Mouse (Mus musculus) lung, embryonic 15.5 days (tissue): Measurements from ENCODE around the gene Gm10490. TPM values are rescaled to one million over a fixed set of nuclear protein-coding genes. Genes with fewer than 3 reads are reported as not detected.
"Not testable (repeated sequence)": the region's sequence is repeated elsewhere in the genome, so short reads cannot be mapped to it uniquely, and the experiment has no call there.

Source experiments
- ATAC-seq: fragments of 200-750 bp; cut with Nextera tagmentation; 2 replicates; pipeline ENCODE4 v1.8.0; 2017; ENCODE audit warnings: moderate number of reproducible peaks, borderline replicate concordance; ENCODE audit not compliant: low FRiP score, low TSS enrichment; ENCODE audit errors: extremely low read depth
- H3K27ac ChIP-seq: fragments of 300-500 bp; sonication (generic); 2 replicates; pipeline ENCODE4 v1.5.1; 2015; ENCODE audit warnings: moderate library complexity, mild to moderate bottlenecking, inconsistent platforms
- H3K27me3 ChIP-seq: fragments of 300-500 bp; sonication (generic); 2 replicates; pipeline ENCODE4 v1.6.1; 2015; ENCODE audit warnings: inconsistent platforms
- H3K36me3 ChIP-seq: fragments of 300-500 bp; sonication (generic); 2 replicates; pipeline ENCODE4 v1.6.1; 2015; ENCODE audit warnings: inconsistent platforms
- H3K4me1 ChIP-seq: fragments of 300-500 bp; sonication (generic); 2 replicates; pipeline ENCODE4 v1.6.1; 2015; ENCODE audit warnings: inconsistent platforms
- H3K4me2 ChIP-seq: fragments of 300-500 bp; sonication (generic); 2 replicates; pipeline ENCODE4 v1.6.1; 2015; ENCODE audit warnings: inconsistent platforms, mild to moderate bottlenecking, moderate library complexity
- H3K4me3 ChIP-seq: fragments of 300-500 bp; sonication (generic); 2 replicates; pipeline ENCODE4 v1.5.1; 2015; ENCODE audit warnings: mild to moderate bottlenecking, inconsistent platforms
- H3K9ac ChIP-seq: fragments of 300-500 bp; sonication (generic); 2 replicates; pipeline ENCODE4 v1.6.1; 2015; ENCODE audit warnings: inconsistent platforms
- H3K9me3 ChIP-seq: fragments of 300-500 bp; sonication (generic); 2 replicates; pipeline ENCODE4 v1.6.1; 2016; ENCODE audit warnings: inconsistent platforms
- WGBS: fragments of 180-500 bp; shearing (Covaris S2); methylation state at CpG from one replicate; pipeline ENCODE4 v1.1.7; 2015; 5-methylcytosine and 5-hydroxymethylcytosine counted together
- polyA plus RNA-seq: library from polyadenylated mRNA; unstranded; fragments of >200 nt; fragmentation: Nextera tagmentation; extraction: Ambion mirVana; gene quantifications from 2 replicates; pipeline ENCODE4 v1.2.1, GENCODE M21; 2015

Gene Gm10490
- not detected in 2 replicates for polyA plus RNA-seq

DNA sequence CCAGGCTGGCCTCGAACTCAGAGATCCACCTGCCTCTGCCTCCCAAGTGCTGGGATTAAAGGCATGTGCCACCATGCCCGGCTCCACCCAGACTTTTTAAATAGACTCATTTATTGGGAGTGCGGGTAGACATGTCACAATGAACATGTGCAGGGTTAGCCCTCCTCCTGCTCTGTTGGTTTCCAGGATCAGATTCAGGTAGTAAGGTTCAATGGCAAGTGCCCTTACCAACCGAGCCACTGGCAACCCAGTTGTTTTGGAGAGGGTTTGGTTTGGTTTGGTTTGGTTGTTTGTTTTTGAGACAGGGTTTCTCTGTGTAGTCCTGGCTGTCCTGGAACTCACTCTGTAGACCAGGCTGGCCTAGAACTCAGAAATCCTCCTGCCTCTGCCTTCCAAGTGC lies at the start of gene Gm10490:
TSS of gene Gm10490 (plus strand) at position 301 of the 400 bp plus-strand sequence.
- H3K36me3 ChIP-seq, H3K27me3 ChIP-seq, H3K4me1 ChIP-seq, ATAC-seq, H3K27ac ChIP-seq, H3K9ac ChIP-seq, H3K9me3 ChIP-seq, H3K4me2 ChIP-seq, H3K4me3 ChIP-seq: not testable (repeated sequence)
- WGBS = 85% methylated on average over 4 of the region's 4 CpGs

DNA sequence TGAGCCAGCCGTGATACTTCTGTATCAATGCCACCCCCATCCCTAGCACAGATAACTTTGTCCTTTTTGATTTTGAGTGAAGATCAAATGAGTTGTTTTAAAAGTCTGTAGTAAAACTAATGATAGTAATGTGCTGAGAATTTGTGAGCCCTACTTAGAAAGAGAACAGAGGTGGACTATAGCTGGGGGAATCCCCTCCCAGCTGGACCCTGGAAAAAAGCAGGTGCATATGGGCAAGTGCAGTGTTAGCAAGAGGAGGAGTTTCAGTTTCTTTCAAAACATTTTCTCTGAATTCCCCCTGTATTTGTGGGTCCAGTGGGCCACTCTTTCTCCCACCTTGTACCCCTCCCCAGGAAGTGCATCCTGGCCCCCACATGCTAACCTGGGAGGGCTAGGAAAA lies 46.2 kb upstream of the Gm10490 start:
- Histone ChIP-seq H3K9ac (no peak overlapping the region), H3K4me3 (no peak overlapping the region), H3K27ac (no peak overlapping the region), H3K9me3 (no peaks in the 10 kb centered on the region), H3K4me1 (no peaks in the 10 kb centered on the region), H3K4me2 (no peak overlapping the region), H3K27me3 (no peaks in the 10 kb centered on the region), H3K36me3 (no peaks in the 10 kb centered on the region)
- 81% methylated on average over 1 of the region's 1 CpGs for WGBS
- no peak for ATAC-seq

DNA sequence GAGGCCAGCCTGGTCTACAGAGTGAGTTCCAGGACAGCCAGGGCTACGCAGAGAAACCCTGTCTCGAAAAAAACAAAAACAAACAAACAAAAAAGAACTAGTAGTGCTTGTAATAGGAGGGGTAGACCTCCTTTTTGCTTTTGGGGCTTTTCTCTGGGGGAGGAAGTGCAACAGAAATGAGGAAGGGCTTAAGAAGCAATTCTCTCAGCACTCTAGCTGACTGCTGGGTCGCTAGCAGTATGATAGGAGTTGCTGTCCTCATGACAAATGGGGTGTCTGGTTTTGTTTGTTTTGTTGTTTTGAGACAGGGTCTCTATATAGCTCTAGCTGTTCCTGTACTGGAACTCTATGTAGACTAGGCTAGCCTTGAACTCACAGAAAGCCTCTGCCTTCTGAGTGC lies 44.8 kb upstream of the Gm10490 start:
- H3K4me2 ChIP-seq = no peak overlapping the region
- no peaks in the 10 kb centered on the region for H3K27me3 ChIP-seq
- no peak overlapping the region for H3K27ac ChIP-seq
- WGBS = 74% methylated on average over 3 of the region's 3 CpGs
- no peak overlapping the region for H3K9ac ChIP-seq
- H3K36me3 ChIP-seq = no peaks in the 10 kb centered on the region
- no peaks in the 10 kb centered on the region for H3K9me3 ChIP-seq
- no peaks in the 10 kb centered on the region for H3K4me1 ChIP-seq
- no peak overlapping the region for H3K4me3 ChIP-seq
- ATAC-seq = no peak

DNA sequence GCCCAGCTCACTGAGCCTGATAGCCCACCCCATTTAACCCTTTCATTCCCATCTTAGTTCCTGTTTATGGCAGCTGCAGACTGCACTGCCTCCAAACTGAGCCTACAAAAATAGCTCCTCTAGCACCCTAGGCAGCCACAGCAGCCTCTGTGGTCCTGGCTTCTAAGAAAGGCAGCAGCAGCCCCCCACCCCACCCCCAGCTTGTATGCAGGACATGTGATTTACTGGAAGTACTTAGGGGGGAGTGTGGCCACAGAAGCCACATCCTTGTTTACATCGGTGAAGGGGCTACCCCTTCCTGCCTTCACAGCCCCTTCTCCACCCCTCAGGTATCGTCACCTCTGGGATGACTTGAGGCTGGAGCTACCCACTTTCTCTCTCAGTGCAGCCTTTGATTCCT lies 44.0 kb upstream of the Gm10490 start:
- Histone ChIP-seq H3K27ac (no peak overlapping the region), H3K4me1 (no peaks in the 10 kb centered on the region), H3K36me3 (no peaks in the 10 kb centered on the region), H3K27me3 (no peaks in the 10 kb centered on the region), H3K9ac (no peak overlapping the region), H3K4me3 (no peak overlapping the region), H3K4me2 (no peak overlapping the region), H3K9me3 (no peaks in the 10 kb centered on the region)
- 51% methylated on average over 2 of the region's 2 CpGs for WGBS
- no peak for ATAC-seq

DNA sequence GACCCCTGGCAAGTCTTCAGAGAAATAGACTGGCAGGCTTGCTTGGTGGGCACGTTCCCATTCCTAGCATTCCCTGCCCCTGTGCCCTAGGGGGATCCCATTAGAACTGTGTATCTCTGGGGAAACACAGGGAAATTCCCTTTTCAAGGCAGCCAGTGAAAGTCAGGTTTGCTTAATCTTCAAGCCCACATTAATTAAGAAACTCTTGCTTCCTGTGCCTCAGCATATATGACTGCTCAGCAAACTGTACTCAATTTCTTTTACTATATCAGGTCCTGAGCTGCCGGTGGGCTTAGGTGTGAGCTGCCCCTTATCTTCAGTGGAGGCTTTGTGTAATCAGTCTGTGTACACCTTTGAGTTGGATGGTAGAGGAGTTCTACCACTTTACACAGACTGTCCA lies 43.6 kb upstream of the Gm10490 start:
- H3K27me3 ChIP-seq = no peaks in the 10 kb centered on the region
- H3K27ac ChIP-seq = no peak overlapping the region
- WGBS = 54% methylated on average over 2 of the region's 2 CpGs
- H3K4me2 ChIP-seq = no peak overlapping the region
- H3K9me3 ChIP-seq = no peaks in the 10 kb centered on the region
- H3K4me1 ChIP-seq = no peaks in the 10 kb centered on the region
- no peak overlapping the region for H3K9ac ChIP-seq
- ATAC-seq = no peak
- no peak overlapping the region for H3K4me3 ChIP-seq
- H3K36me3 ChIP-seq = no peaks in the 10 kb centered on the region

DNA sequence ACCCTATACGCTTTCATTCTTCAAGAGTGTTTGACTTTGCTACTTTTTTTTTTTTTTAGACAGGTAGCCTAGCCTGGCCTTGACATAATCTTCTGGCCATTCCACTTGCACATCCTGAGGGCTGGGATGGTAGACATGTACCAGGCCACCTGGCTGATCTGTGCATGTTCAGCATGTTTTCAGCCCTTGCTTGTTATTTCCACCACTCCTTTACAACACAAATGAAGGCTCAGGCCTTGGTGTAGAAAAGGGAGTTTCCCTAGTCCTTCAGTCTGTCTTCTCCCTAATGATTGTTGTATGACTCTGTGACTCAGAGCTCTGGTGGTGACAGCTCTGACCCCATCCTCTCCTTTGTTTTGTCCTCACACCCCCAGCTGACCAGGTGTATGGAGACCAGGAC lies 42.2 kb upstream of the Gm10490 start:
- H3K27ac ChIP-seq = no peak overlapping the region
- H3K27me3 ChIP-seq = no peaks in the 10 kb centered on the region
- H3K9me3 ChIP-seq = no peaks in the 10 kb centered on the region
- 63% methylated on average over 1 of the region's 1 CpGs for WGBS
- H3K4me3 ChIP-seq = no peak overlapping the region
- H3K4me2 ChIP-seq = no peak overlapping the region
- no peak for ATAC-seq
- peaks cover 10% of the 10 kb centered on the region; the same call in 1 of the 2 replicates for H3K36me3 ChIP-seq
- H3K9ac ChIP-seq = no peak overlapping the region
- no peaks in the 10 kb centered on the region for H3K4me1 ChIP-seq

DNA sequence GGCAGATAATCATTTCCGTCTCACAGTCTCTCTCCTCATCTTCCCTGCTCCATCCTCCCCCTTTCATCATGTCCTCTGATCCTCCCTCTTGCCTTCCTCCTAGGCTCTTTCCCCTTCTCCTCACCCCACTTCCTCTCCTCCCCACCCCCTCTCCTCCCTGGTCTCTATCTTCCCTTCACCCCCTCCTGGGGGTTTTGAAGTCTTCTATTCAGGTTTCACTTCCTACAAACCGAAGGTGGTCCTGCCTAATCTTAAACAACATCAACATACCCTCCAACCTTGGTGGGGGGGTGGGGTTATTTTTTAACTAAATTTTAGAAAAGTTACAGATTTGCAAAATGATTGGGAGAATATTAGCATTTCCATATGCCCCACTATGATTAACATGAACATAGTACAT lies 40.8 kb upstream of the Gm10490 start:
- Histone ChIP-seq H3K36me3 (peaks cover 14% of the 10 kb centered on the region; the same call in 1 of the 2 replicates), H3K4me1 (no peaks in the 10 kb centered on the region), H3K4me3 (no peak overlapping the region), H3K9me3 (no peaks in the 10 kb centered on the region), H3K27me3 (no peaks in the 10 kb centered on the region), H3K27ac (no peak overlapping the region), H3K4me2 (no peak overlapping the region), H3K9ac (no peak overlapping the region)
- no peak for ATAC-seq
- 50% methylated on average over 2 of the region's 2 CpGs for WGBS

DNA sequence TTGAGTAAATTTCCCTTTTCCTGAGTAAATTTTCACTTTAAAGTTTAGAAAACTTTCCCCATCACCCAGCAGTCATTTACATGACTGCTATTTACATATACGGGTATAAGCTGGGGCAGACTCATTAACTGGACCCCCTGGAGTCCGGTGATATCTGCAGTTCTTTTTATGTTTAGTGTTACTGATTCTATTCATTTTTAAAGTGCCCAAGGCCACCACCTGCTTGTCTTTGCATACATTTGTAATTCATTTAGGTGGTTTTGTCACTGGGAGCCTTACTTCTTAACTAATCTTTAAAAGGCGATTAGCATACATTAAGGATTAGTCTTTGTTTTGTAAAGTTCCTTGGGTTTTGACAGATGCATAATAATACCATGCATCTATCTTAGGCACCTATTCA lies 39.5 kb upstream of the Gm10490 start:
- ATAC-seq = no peak
- peaks cover 18% of the 10 kb centered on the region; the same call in 1 of the 2 replicates for H3K36me3 ChIP-seq
- H3K27ac ChIP-seq = no peak overlapping the region
- no peak overlapping the region for H3K4me3 ChIP-seq
- no peaks in the 10 kb centered on the region for H3K9me3 ChIP-seq
- H3K9ac ChIP-seq = no peak overlapping the region
- 56% methylated on average over 3 of the region's 3 CpGs for WGBS
- no peaks in the 10 kb centered on the region for H3K27me3 ChIP-seq
- H3K4me1 ChIP-seq = no peaks in the 10 kb centered on the region
- H3K4me2 ChIP-seq = no peak overlapping the region

DNA sequence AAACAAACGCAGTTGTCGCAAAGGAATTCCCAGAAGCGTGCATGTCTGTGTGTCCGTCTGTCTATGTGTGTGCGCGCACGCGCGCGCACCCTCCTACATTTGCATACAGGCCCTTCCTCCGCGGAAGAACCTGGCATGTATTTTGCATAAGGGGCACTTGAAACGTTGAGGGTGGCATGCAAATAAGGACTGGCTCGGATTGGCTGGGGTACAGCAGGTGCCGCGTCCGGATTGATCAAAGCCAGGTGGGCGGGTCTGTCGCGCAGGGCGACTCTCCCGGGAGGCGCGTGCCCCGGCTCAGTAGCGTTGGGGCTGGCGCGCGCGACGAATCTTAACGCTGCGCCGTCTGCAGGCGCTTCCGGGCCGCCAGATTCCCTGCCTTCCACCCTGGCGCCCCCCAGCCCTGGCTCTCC lies 31.3 kb upstream of the Gm10490 start, which contains the start of gene Pim2:
TSS of gene Pim2 (plus strand) at position 256 of the 413 bp plus-strand sequence.
- Histone ChIP-seq H3K4me2 (peak within 1 kb of the TSS; percentile 82), H3K9ac (peak within 1 kb of the TSS; percentile 37), H3K36me3 (peaks cover 4% of the 10 kb centered on the region; the same call in 1 of the 2 replicates), H3K27me3 (no peaks in the 10 kb centered on the region), H3K4me3 (peak within 1 kb of the TSS; percentile 46), H3K9me3 (no peaks in the 10 kb centered on the region), H3K27ac (no peak within 1 kb of the TSS), H3K4me1 (0 out of 2 replicates have a peak, but pooled peaks cover 6% of the 10 kb centered on the region)
- WGBS = 7% methylated on average over 34 of the region's 38 CpGs
- ATAC-seq = peak; percentile 86

DNA sequence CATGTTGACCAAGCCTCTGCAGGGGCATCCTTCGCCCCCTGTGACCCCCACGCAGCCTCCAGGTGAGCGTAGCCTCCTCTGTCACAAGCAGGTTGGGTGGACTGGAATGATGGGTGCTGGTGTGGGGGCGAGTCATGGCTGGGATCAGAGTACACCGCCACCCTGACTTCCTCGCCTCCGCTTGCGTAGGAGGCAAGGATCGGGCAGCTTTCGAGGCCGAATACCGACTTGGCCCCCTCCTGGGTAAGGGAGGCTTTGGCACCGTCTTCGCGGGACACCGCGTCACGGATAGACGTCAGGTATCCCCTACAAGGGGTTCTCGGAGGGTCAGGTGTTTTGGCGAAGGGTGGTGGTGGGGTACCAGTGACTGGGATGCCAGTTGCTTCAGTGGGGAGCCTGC lies 30.8 kb upstream of the Gm10490 start:
- Histone ChIP-seq H3K4me1 (0 out of 2 replicates have a peak, but pooled peaks cover 6% of the 10 kb centered on the region), H3K4me2 (peak overlapping the region; percentile 82), H3K27ac (no peak overlapping the region), H3K36me3 (peaks cover 4% of the 10 kb centered on the region; the same call in 1 of the 2 replicates), H3K4me3 (peak overlapping the region; percentile 46), H3K9ac (peak overlapping the region; percentile 37), H3K9me3 (no peaks in the 10 kb centered on the region), H3K27me3 (no peaks in the 10 kb centered on the region)
- ATAC-seq = peak; percentile 14; the same call in 1 of the 2 replicates
- WGBS = 34% methylated on average over 21 of the region's 21 CpGs

DNA sequence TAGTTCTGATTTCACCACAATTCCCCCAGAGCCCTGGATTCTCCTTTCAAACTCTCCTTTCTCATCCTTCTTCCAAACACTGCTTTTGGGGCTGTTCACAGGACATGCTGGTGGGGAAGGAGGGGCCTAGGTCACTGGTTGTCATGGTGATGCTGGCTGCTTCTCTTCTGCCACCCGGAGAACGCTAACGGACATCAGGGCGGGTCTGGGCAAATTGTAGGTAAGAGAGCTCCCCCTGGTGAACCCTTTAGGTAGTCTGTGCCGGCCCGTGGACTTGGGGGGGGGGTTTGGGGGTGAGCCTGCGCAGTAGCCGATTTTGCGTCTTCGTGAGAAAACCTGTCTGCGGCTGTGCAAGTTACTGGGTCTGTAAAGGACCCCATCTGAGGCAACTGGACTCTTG lies 29.5 kb upstream of the Gm10490 start:
- no peak overlapping the region for H3K9ac ChIP-seq
- peak; percentile 15; the same call in 1 of the 2 replicates for ATAC-seq
- no peak overlapping the region for H3K27ac ChIP-seq

DNA sequence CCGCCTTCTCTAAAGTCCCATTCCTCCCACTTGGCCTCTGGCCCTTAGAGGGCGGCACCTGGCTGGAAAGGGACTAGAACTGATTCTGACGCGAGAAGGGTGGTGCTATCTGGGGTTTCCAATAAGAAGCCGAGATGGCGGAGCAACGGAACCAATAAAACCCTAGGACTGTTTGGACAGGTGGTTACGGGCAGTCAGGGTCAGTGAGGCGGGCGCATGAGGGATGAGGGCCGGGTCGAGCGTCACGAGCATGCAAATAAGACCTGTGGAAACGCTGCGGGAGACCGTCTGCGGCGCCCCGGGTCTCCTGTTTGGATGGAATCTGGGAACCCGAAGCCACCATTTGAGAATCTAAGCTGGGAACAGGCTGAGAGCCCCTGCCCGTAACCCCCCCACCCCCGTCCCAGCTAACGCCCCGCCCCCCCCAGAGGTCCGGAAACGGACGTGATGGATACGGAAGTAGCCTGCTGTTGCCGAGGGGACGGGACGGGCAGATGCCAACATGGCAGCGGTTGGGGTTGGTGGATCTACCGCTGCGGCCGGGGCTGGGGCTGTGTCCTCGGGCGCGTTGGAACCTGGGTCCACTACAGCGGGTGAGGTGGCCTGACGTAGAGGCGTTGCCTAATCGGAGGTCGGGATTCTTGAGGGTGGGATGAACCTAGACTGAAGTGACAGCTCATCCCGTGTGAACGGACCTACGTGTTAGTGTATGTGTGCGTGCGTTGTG lies 25.3 kb upstream of the Gm10490 start, which contains the start of gene Slc35a2:
TSS of gene Slc35a2 (plus strand) at position 188 of the 727 bp plus-strand sequence.
- no peaks in the 10 kb centered on the region for H3K36me3 ChIP-seq
- peak within 1 kb of the TSS; percentile 62 for H3K4me3 ChIP-seq
- H3K4me2 ChIP-seq = peak within 1 kb of the TSS; percentile 62
- no peaks in the 10 kb centered on the region for H3K9me3 ChIP-seq
- peak within 1 kb of the TSS; percentile 32 for H3K9ac ChIP-seq
- H3K4me1 ChIP-seq = 0 out of 2 replicates have a peak, but pooled peaks cover 6% of the 10 kb centered on the region
- H3K27ac ChIP-seq = peak within 1 kb of the TSS; percentile 85
- no peaks in the 10 kb centered on the region for H3K27me3 ChIP-seq
- peak; percentile 92 for ATAC-seq
- WGBS = 7% methylated on average over 44 of the region's 49 CpGs

More for the DNA sequence above, 29.5 kb upstream of the Gm10490 start:
- no peak overlapping the region for H3K4me3 ChIP-seq
- H3K4me1 ChIP-seq = 0 out of 2 replicates have a peak, but pooled peaks cover 6% of the 10 kb centered on the region
- no peaks in the 10 kb centered on the region for H3K36me3 ChIP-seq
- no peaks in the 10 kb centered on the region for H3K27me3 ChIP-seq
- H3K4me2 ChIP-seq = peak overlapping the region; percentile 82
- 4% methylated on average over 11 of the region's 11 CpGs for WGBS
- no peaks in the 10 kb centered on the region for H3K9me3 ChIP-seq
